Mouse (Mus musculus): Measurements from ENCODE around the gene Ptprm. TPM values are rescaled to one million over a fixed set of nuclear protein-coding genes. Genes with fewer than 3 reads are reported as not detected.

Ptprm gene
- polyA plus RNA-seq, 1 experiment from 2014 or later: 8.0 TPM

GRCm38 (mm10) chr17:67027274-67027673 is 327.0 kb downstream of the Ptprm start:
- no peaks in the 10 kb centered on the region for H3K36me3 ChIP-seq (ENCODE audit: control insufficient read depth, insufficient read depth, low read length)
- H3K4me1 ChIP-seq (ENCODE audit: control insufficient read depth, insufficient read depth, low read length): no peaks in the 10 kb centered on the region
- no peak overlapping the region for H3K4me3 ChIP-seq (ENCODE audit: low read depth, low read length)
- H3K4me2 ChIP-seq (ENCODE audit: low read length): no peak overlapping the region
- H3K27me3 ChIP-seq (replicated peaks; ENCODE audit: control insufficient read depth, insufficient read depth, low read length): no peaks in the 10 kb centered on the region
- ATAC-seq (no peak), DNase-seq (ENCODE audit: low spot score) (no peak)
- H3K27ac ChIP-seq (ENCODE audit: low read depth, low read length): no peak overlapping the region
- no peaks in the 10 kb centered on the region for H3K9me3 ChIP-seq (replicated peaks; ENCODE audit: control insufficient read depth, low read length)
- no peak overlapping the region for H3K9ac ChIP-seq (ENCODE audit: low read length)
- WGBS: 91% methylated on average over 9 of the region's 9 CpGs

DNA sequence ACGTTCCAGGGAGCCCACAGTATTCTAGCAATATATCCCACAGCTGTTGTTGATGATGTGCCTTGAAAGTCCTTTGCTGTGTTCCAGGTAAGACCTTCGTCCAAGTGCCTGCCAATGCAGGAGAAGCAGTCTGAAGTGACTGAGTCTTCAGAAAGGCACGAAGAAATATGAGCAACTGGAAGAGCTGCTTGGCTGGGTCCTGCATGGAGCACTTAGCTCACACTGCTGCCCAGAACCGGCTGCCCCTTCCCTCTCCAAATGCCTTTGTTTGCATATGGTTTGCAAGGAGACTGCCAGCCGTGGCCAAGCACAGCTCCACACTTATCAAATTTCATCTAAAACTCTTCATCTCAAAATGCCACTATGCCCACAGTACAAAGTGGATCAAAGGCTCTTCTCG is 337.8 kb downstream of the Ptprm start:
- Histone ChIP-seq H3K4me1 (ENCODE audit: control insufficient read depth, insufficient read depth, low read length) (peaks cover 7% of the 10 kb centered on the region), H3K9me3 (replicated peaks; ENCODE audit: control insufficient read depth, low read length) (no peaks in the 10 kb centered on the region), H3K4me3 (ENCODE audit: low read depth, low read length) (no peak overlapping the region), H3K27me3 (replicated peaks; ENCODE audit: control insufficient read depth, insufficient read depth, low read length) (no peaks in the 10 kb centered on the region), H3K27ac (ENCODE audit: low read depth, low read length) (no peak overlapping the region), H3K36me3 (ENCODE audit: control insufficient read depth, insufficient read depth, low read length) (no peaks in the 10 kb centered on the region), H3K9ac (ENCODE audit: low read length) (no peak overlapping the region), H3K4me2 (ENCODE audit: low read length) (no peak overlapping the region)
- no peak for ATAC-seq
- DNase-seq (ENCODE audit: low spot score): no peak
- 79% methylated on average over 6 of the region's 6 CpGs for WGBS

GRCm38 (mm10) chr17:67013217-67013616 is 341.0 kb downstream of the Ptprm start:
- Histone ChIP-seq H3K36me3 (ENCODE audit: control insufficient read depth, insufficient read depth, low read length) (no peaks in the 10 kb centered on the region), H3K4me2 (ENCODE audit: low read length) (no peak overlapping the region), H3K9ac (ENCODE audit: low read length) (no peak overlapping the region), H3K27ac (ENCODE audit: low read depth, low read length) (no peak overlapping the region), H3K4me1 (ENCODE audit: control insufficient read depth, insufficient read depth, low read length) (peaks cover 7% of the 10 kb centered on the region), H3K27me3 (replicated peaks; ENCODE audit: control insufficient read depth, insufficient read depth, low read length) (no peaks in the 10 kb centered on the region), H3K9me3 (replicated peaks; ENCODE audit: control insufficient read depth, low read length) (no peaks in the 10 kb centered on the region), H3K4me3 (ENCODE audit: low read depth, low read length) (no peak overlapping the region)
- DNase-seq (ENCODE audit: low spot score) (peak; percentile 55), ATAC-seq (no peak)
- 17% methylated on average over 6 of the region's 6 CpGs for WGBS

- DNase-seq (ENCODE audit: low spot score) (peak; percentile 80), ATAC-seq (peak; percentile 84)
- H3K27ac ChIP-seq (ENCODE audit: low read depth, low read length): no peak overlapping the region
- H3K9ac ChIP-seq (ENCODE audit: low read length): no peak overlapping the region
- no peaks in the 10 kb centered on the region for H3K27me3 ChIP-seq (replicated peaks; ENCODE audit: control insufficient read depth, insufficient read depth, low read length)
- H3K4me2 ChIP-seq (ENCODE audit: low read length): no peak overlapping the region
- H3K4me1 ChIP-seq (ENCODE audit: control insufficient read depth, insufficient read depth, low read length): peaks cover 7% of the 10 kb centered on the region
- WGBS: 72% methylated on average over 6 of the region's 6 CpGs
- no peaks in the 10 kb centered on the region for H3K36me3 ChIP-seq (ENCODE audit: control insufficient read depth, insufficient read depth, low read length)
- no peaks in the 10 kb centered on the region for H3K9me3 ChIP-seq (replicated peaks; ENCODE audit: control insufficient read depth, low read length)
- H3K4me3 ChIP-seq (ENCODE audit: low read depth, low read length): no peak overlapping the region
Observed at GRCm38 (mm10) chr17:67011836-67012583, 342.2 kb downstream of the Ptprm start.

DNA sequence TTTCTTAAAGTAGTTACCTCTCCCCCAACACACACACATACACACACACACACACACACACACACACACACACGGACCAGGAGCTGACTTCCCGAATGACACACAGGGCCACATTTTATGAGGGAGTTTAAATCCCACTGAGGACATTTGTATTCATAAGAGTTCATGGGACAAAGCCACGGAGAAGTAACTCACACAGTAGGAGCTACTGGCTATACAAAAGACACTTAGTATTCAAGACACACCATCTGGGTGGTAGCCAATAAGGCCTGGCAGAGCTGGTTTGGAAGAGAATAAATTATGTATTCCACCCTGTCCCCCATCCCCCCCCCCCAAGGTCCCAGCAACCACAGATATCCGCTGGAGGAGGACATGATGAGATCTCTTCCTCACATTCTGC is 344.1 kb downstream of the Ptprm start:
- 56% methylated on average over 4 of the region's 4 CpGs for WGBS
- Histone ChIP-seq H3K36me3 (ENCODE audit: control insufficient read depth, insufficient read depth, low read length) (no peaks in the 10 kb centered on the region), H3K4me2 (ENCODE audit: low read length) (no peak overlapping the region), H3K4me1 (ENCODE audit: control insufficient read depth, insufficient read depth, low read length) (peaks cover 7% of the 10 kb centered on the region), H3K27me3 (replicated peaks; ENCODE audit: control insufficient read depth, insufficient read depth, low read length) (no peaks in the 10 kb centered on the region), H3K4me3 (ENCODE audit: low read depth, low read length) (no peak overlapping the region), H3K27ac (ENCODE audit: low read depth, low read length) (no peak overlapping the region), H3K9me3 (replicated peaks; ENCODE audit: control insufficient read depth, low read length) (no peaks in the 10 kb centered on the region), H3K9ac (ENCODE audit: low read length) (no peak overlapping the region)
- ATAC-seq (peak; percentile 22; the same call in 1 of the 2 replicates), DNase-seq (ENCODE audit: low spot score) (peak; percentile 59)

DNA sequence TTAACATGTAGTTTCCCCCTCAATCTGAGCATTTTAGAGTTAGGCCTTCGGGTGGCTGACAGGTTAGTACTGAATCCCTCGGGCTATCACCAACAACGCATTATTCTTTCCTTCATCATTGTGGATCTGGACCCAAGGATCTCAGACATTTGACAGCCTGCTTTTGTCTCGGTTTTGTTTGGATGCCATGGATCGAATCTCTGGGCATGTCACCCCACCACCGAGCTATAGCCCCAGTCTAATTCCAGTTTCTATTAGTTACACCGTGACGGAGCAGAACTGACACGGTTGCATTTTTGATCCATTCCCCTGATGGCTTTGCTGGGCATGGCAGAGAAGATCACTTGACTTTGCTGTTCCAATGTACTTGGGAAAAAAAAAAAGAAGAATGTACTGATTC is 346.1 kb downstream of the Ptprm start:
- Histone ChIP-seq H3K36me3 (ENCODE audit: control insufficient read depth, insufficient read depth, low read length) (no peaks in the 10 kb centered on the region), H3K4me2 (ENCODE audit: low read length) (no peak overlapping the region), H3K9me3 (replicated peaks; ENCODE audit: control insufficient read depth, low read length) (no peaks in the 10 kb centered on the region), H3K4me1 (ENCODE audit: control insufficient read depth, insufficient read depth, low read length) (peaks cover 3% of the 10 kb centered on the region; the same call in 1 of the 2 replicates), H3K4me3 (ENCODE audit: low read depth, low read length) (no peak overlapping the region), H3K27me3 (replicated peaks; ENCODE audit: control insufficient read depth, insufficient read depth, low read length) (no peaks in the 10 kb centered on the region), H3K9ac (ENCODE audit: low read length) (no peak overlapping the region), H3K27ac (ENCODE audit: low read depth, low read length) (no peak overlapping the region)
- DNase-seq (ENCODE audit: low spot score) (no peak), ATAC-seq (no peak)
- 82% methylated on average over 9 of the region's 9 CpGs for WGBS

DNA sequence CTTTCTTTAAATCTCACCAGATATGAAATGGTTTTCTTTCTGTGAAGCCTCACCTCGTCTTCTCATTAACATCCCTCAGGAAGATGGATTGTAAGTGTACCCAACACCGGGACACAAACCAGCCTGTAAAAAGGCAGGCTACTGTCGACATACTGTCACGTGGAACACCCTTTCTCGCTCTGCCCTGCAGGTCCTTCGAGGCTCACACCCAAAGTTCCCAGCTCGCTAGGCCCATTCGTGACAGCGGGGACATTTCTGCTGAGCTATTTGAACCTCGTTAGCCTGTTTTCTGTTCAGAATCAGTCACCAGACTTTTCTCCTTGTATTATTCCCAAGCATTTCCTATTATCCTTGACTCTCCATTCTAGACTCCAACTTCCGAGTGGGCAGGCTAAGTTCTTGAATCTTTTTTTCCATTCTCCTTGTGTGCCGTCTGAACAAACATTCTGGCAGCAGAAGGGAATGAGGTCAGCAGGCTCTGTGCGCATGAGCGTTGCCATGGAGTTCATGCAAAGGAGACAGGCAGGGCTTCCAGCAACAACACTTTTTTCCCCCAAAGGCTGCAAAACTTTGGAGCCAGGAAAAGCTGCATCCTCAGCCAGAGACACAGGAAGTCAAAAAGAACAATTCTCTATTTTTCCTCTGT is 347.4 kb downstream of the Ptprm start:
- 33% methylated on average over 14 of the region's 14 CpGs for WGBS
- Histone ChIP-seq H3K4me1 (ENCODE audit: control insufficient read depth, insufficient read depth, low read length) (no peaks in the 10 kb centered on the region; the same call in 1 of the 2 replicates), H3K27ac (ENCODE audit: low read depth, low read length) (no peak overlapping the region), H3K9me3 (replicated peaks; ENCODE audit: control insufficient read depth, low read length) (no peaks in the 10 kb centered on the region), H3K36me3 (ENCODE audit: control insufficient read depth, insufficient read depth, low read length) (no peaks in the 10 kb centered on the region), H3K4me2 (ENCODE audit: low read length) (no peak overlapping the region), H3K27me3 (replicated peaks; ENCODE audit: control insufficient read depth, insufficient read depth, low read length) (no peaks in the 10 kb centered on the region), H3K4me3 (ENCODE audit: low read depth, low read length) (no peak overlapping the region), H3K9ac (ENCODE audit: low read length) (no peak overlapping the region)
- DNase-seq (ENCODE audit: low spot score): peak; percentile 85
- peak; percentile 76 for ATAC-seq

DNA sequence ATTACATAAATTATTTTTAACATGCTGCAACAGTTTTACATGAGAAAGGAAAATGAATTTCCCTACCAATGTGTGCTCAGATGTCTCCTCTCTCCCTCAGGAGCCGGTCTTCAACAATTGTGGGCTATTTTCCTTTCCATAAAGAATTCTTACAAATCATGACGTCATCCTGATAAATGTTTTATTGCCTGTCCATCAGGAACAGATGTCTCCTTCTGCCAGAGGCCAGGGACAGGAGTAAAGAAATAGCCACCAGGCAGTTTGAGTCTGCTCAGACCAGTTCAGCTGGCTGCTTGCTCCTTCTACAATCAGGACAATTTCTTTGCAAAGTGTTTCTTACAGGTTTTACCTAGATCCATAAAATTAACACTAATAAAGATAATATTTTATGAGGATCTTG is 357.4 kb downstream of the Ptprm start:
- no peaks in the 10 kb centered on the region for H3K9me3 ChIP-seq (replicated peaks; ENCODE audit: control insufficient read depth, low read length)
- DNase-seq (ENCODE audit: low spot score) (no peak), ATAC-seq (no peak)
- H3K36me3 ChIP-seq (ENCODE audit: control insufficient read depth, insufficient read depth, low read length): no peaks in the 10 kb centered on the region
- 71% methylated on average over 2 of the region's 2 CpGs for WGBS
- H3K9ac ChIP-seq (ENCODE audit: low read length): no peak overlapping the region
- H3K4me3 ChIP-seq (ENCODE audit: low read depth, low read length): no peak overlapping the region
- H3K27me3 ChIP-seq (replicated peaks; ENCODE audit: control insufficient read depth, insufficient read depth, low read length): no peaks in the 10 kb centered on the region
- H3K27ac ChIP-seq (ENCODE audit: low read depth, low read length): no peak overlapping the region
- H3K4me2 ChIP-seq (ENCODE audit: low read length): no peak overlapping the region
- H3K4me1 ChIP-seq (ENCODE audit: control insufficient read depth, insufficient read depth, low read length): no peaks in the 10 kb centered on the region

- no peaks in the 10 kb centered on the region for H3K36me3 ChIP-seq (ENCODE audit: control insufficient read depth, insufficient read depth, low read length)
- no peaks in the 10 kb centered on the region for H3K9me3 ChIP-seq (replicated peaks; ENCODE audit: control insufficient read depth, low read length)
- DNase-seq (ENCODE audit: low spot score): no peak
- H3K27ac ChIP-seq (ENCODE audit: low read depth, low read length): no peak overlapping the region
- no peak overlapping the region for H3K9ac ChIP-seq (ENCODE audit: low read length)
- no peak overlapping the region for H3K4me2 ChIP-seq (ENCODE audit: low read length)
- H3K4me1 ChIP-seq (ENCODE audit: control insufficient read depth, insufficient read depth, low read length): no peaks in the 10 kb centered on the region
- H3K4me3 ChIP-seq (ENCODE audit: low read depth, low read length): no peak overlapping the region
- no peaks in the 10 kb centered on the region for H3K27me3 ChIP-seq (replicated peaks; ENCODE audit: control insufficient read depth, insufficient read depth, low read length)
- no peak for ATAC-seq
- 89% methylated on average over 6 of the region's 6 CpGs for WGBS
Observed at GRCm38 (mm10) chr17:66996016-66996415, 358.2 kb downstream of the Ptprm start.

Measured in forebrain, embryonic 14.5 days (tissue).